Mouse (Mus musculus): ENCODE data around the gene Kcnj10.
A peak's percentile ranks its signal among the peaks of the same experiment; 100 is the strongest.

Gene Kcnj10

GRCm38 (mm10) chr1:172390769-172391168, 49.8 kb downstream of the Kcnj10 start:
- DNase-seq = no peak

- DNase-seq = no peak
Measured at GRCm38 (mm10) chr1:172391807-172392581, 51.0 kb downstream of the Kcnj10 start.

- DNase-seq = no peak
Measured at GRCm38 (mm10) chr1:172392643-172393170, 51.7 kb downstream of the Kcnj10 start.

GRCm38 (mm10) chr1:172393739-172394138, 52.7 kb downstream of the Kcnj10 start:
- DNase-seq = no peak

GRCm38 (mm10) chr1:172396996-172397752, 56.2 kb downstream of the Kcnj10 start:
- no peak for DNase-seq

GRCm38 (mm10) chr1:172406077-172406706, 65.2 kb downstream of the Kcnj10 start:
- DNase-seq = no peak

GRCm38 (mm10) chr1:172408996-172409395, 68.0 kb downstream of the Kcnj10 start:
- DNase-seq = no peak

- no peak for DNase-seq
Measured at GRCm38 (mm10) chr1:172409431-172409830, 68.4 kb downstream of the Kcnj10 start.

GRCm38 (mm10) chr1:172410806-172411205, 69.8 kb downstream of the Kcnj10 start:
- DNase-seq = peak; percentile 78

GRCm38 (mm10) chr1:172412204-172412603, 71.2 kb downstream of the Kcnj10 start:
- peak; percentile 85 for DNase-seq

- no peak for DNase-seq
Measured at GRCm38 (mm10) chr1:172413491-172414230, 72.7 kb downstream of the Kcnj10 start.

GRCm38 (mm10) chr1:172414231-172414585, 73.2 kb downstream of the Kcnj10 start:
- no peak for DNase-seq

- DNase-seq = no peak
Measured at GRCm38 (mm10) chr1:172415061-172415460, 74.1 kb downstream of the Kcnj10 start.

GRCm38 (mm10) chr1:172418173-172418572, 77.2 kb downstream of the Kcnj10 start:
- DNase-seq = no peak

GRCm38 (mm10) chr1:172418642-172419041, 77.6 kb downstream of the Kcnj10 start:
- no peak for DNase-seq

- no peak for DNase-seq
Measured at GRCm38 (mm10) chr1:172420181-172420580, 79.2 kb downstream of the Kcnj10 start.

GRCm38 (mm10) chr1:172423393-172423792, 82.4 kb downstream of the Kcnj10 start:
- no peak for DNase-seq

All from thymus, postnatal 4 days (tissue).